Mouse (Mus musculus) CH12.LX (cell line): ENCODE data around the gene Myh11.

Experiments
- BHLHE40 ChIP-seq: IDR thresholded peaks from 2 replicates; pipeline ENCODE4 v1.6.1; 2011; ENCODE audit warnings: mild to moderate bottlenecking, low read depth, low read length, improper control_type of control experiment
- CTCF ChIP-seq, 2 experiments: IDR thresholded peaks in 1 of 2; conservative IDR thresholded peaks in 1 of 2; 2 replicates each; pipeline ENCODE4 v1.5.1; 2011 to 2012; ENCODE audit warnings: low read depth in 2 of 2, low read length in 2 of 2, improper control_type of control experiment in 1 of 2, inconsistent platforms in 1 of 2, mild to moderate bottlenecking in 1 of 2, moderate library complexity in 1 of 2
- GABPA ChIP-seq: IDR thresholded peaks from 2 replicates; pipeline ENCODE4 v1.6.1; 2012; ENCODE audit warnings: low read depth, low read length, improper control_type of control experiment, inconsistent platforms; ENCODE audit not compliant: insufficient replicate concordance
- HCFC1 ChIP-seq: IDR thresholded peaks from 2 replicates; pipeline ENCODE4 v1.6.1; 2012; ENCODE audit warnings: low read depth, mild to moderate bottlenecking, inconsistent platforms, low read length, improper control_type of control experiment
- NRF1 ChIP-seq: IDR thresholded peaks from 2 replicates; pipeline ENCODE4 v1.6.1; 2014; ENCODE audit warnings: low read depth, mild to moderate bottlenecking, inconsistent platforms, low read length, improper control_type of control experiment, moderate library complexity
- POLR2A ChIP-seq: IDR thresholded peaks from 2 replicates; pipeline ENCODE4 v1.6.1; 2011; ENCODE audit warnings: low read depth, mild to moderate bottlenecking, improper control_type of control experiment, low read length
- TCF12 ChIP-seq: IDR thresholded peaks from 2 replicates; pipeline ENCODE4 v1.6.1; 2014; ENCODE audit warnings: low read depth, mild to moderate bottlenecking, inconsistent platforms, low read length, improper control_type of control experiment
- USF1 ChIP-seq: IDR thresholded peaks from 2 replicates; pipeline ENCODE4 v1.6.1; 2014; ENCODE audit warnings: low read depth, mild to moderate bottlenecking, inconsistent platforms, low read length, improper control_type of control experiment
- ZNF384 ChIP-seq: IDR thresholded peaks from 2 replicates; pipeline ENCODE4 v1.6.1; 2012; ENCODE audit warnings: low read depth, low read length, improper control_type of control experiment, inconsistent platforms

- TF ChIP-seq CTCF (conservative IDR thresholded peaks at IDR 0.05 in 1 of 2, IDR thresholded peaks at IDR 0.05 in 1 of 2; ENCODE audit: low read depth in 2 of 2, low read length in 2 of 2), result no peak
- no peak for TF ChIP-seq POLR2A
- no peak for TF ChIP-seq BHLHE40
- no peak for TF ChIP-seq NRF1
- TF ChIP-seq USF1, result no peak
- TF ChIP-seq HCFC1, result no peak
- TF ChIP-seq ZNF384, result no peak
- no peak for TF ChIP-seq GABPA
- TF ChIP-seq TCF12, result no peak
Observed at GRCm38 (mm10) chr16:14307373-14307772, 16.2 kb upstream of the Myh11 start.
